Mouse (Mus musculus): ENCODE data around the gene Slc6a6. TPM values are rescaled to one million over a fixed set of nuclear protein-coding genes. Genes with fewer than 3 reads are reported as not detected.

Gene Slc6a6
- total and polyA plus RNA-seq, 3 experiments: 0.03 to 2.8 TPM; not detected in 1

DNA sequence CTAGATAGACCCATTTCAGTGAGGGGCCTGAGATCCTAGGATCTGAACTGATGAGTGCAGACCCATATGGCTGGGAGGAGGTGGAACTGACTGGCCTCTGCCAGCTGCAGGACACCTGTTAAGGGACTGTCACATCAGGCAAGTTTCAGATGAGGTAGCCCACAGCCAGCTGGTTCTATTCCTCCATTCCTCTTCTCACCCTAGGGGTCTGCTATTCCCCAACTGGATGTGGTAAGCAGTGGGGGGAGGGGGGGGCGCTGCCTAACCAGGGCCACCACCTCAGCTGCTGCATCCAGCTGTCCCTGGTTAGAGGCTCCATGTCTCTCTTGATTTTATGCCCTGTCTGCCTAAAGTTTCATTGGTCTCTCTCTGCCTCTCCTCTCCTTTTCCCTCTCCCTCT, 25.6 kb upstream of the Slc6a6 start:
- Histone ChIP-seq H3K4me1 (ENCODE audit: insufficient read depth, low read depth, low read length) (no peaks in the 10 kb centered on the region), H3K4me3 (ENCODE audit: low read depth, low read length) (no peak overlapping the region), H3K9me3 (replicated peaks) (no peaks in the 10 kb centered on the region), H3K27me3 (ENCODE audit: insufficient read depth, low read length) (0 out of 2 replicates have a peak, but pooled peaks cover 2% of the 10 kb centered on the region), H3K36me3 (replicated peaks) (no peaks in the 10 kb centered on the region)
- no peak for TF ChIP-seq TAL1 (conservative IDR thresholded peaks at IDR 0.05; ENCODE audit: low read depth, low read length)
- TF ChIP-seq CTCF (IDR thresholded peaks at IDR 0.05; ENCODE audit: low read depth, low read length): no peak
- TF ChIP-seq POLR2AphosphoS5 (IDR thresholded peaks at IDR 0.05; ENCODE audit: insufficient replicate concordance, low read depth, low read length): no peak
- TF ChIP-seq GATA2 (IDR thresholded peaks at IDR 0.05; ENCODE audit: borderline replicate concordance, low read depth, low read length): no peak
- no peak for TF ChIP-seq GATA1 (IDR thresholded peaks at IDR 0.05; ENCODE audit: borderline replicate concordance, low read length)
- no peak for DNase-seq (ENCODE audit: low spot score)
- no peak for ATAC-seq (ENCODE audit: extremely low read depth, insufficient number of reproducible peaks, low FRiP score, poor library complexity, severe bottlenecking)

GRCm38 (mm10) chr6:91659841-91660509, 23.9 kb upstream of the Slc6a6 start:
- Histone ChIP-seq H3K4me3 (ENCODE audit: low read depth, low read length) (no peak overlapping the region), H3K4me1 (ENCODE audit: insufficient read depth, low read depth, low read length) (no peaks in the 10 kb centered on the region), H3K36me3 (replicated peaks) (no peaks in the 10 kb centered on the region), H3K27me3 (ENCODE audit: insufficient read depth, low read length) (0 out of 2 replicates have a peak, but pooled peaks cover 2% of the 10 kb centered on the region), H3K9me3 (replicated peaks) (no peaks in the 10 kb centered on the region)
- TF ChIP-seq GATA2 (IDR thresholded peaks at IDR 0.05; ENCODE audit: borderline replicate concordance, low read depth, low read length) (no peak), TAL1 (conservative IDR thresholded peaks at IDR 0.05; ENCODE audit: low read depth, low read length) (no peak), GATA1 (IDR thresholded peaks at IDR 0.05; ENCODE audit: borderline replicate concordance, low read length) (no peak), CTCF (IDR thresholded peaks at IDR 0.05; ENCODE audit: low read depth, low read length) (no peak), POLR2AphosphoS5 (IDR thresholded peaks at IDR 0.05; ENCODE audit: insufficient replicate concordance, low read depth, low read length) (no peak)
- DNase-seq (ENCODE audit: low spot score) (no peak), ATAC-seq (ENCODE audit: extremely low read depth, insufficient number of reproducible peaks, low FRiP score, poor library complexity, severe bottlenecking) (no peak)

- no peaks in the 10 kb centered on the region for H3K36me3 ChIP-seq (replicated peaks)
- H3K4me3 ChIP-seq (ENCODE audit: low read depth, low read length): no peak overlapping the region
- H3K9me3 ChIP-seq (replicated peaks): no peaks in the 10 kb centered on the region
- no peaks in the 10 kb centered on the region for H3K4me1 ChIP-seq (ENCODE audit: insufficient read depth, low read depth, low read length)
- TF ChIP-seq TAL1 (conservative IDR thresholded peaks at IDR 0.05; ENCODE audit: low read depth, low read length): no peak
- no peak for TF ChIP-seq CTCF (IDR thresholded peaks at IDR 0.05; ENCODE audit: low read depth, low read length)
- no peak for TF ChIP-seq GATA1 (IDR thresholded peaks at IDR 0.05; ENCODE audit: borderline replicate concordance, low read length)
- TF ChIP-seq GATA2 (IDR thresholded peaks at IDR 0.05; ENCODE audit: borderline replicate concordance, low read depth, low read length): no peak
- no peak for TF ChIP-seq POLR2AphosphoS5 (IDR thresholded peaks at IDR 0.05; ENCODE audit: insufficient replicate concordance, low read depth, low read length)
- H3K27me3 ChIP-seq (ENCODE audit: insufficient read depth, low read length): no peaks in the 10 kb centered on the region
- DNase-seq (ENCODE audit: low spot score) (no peak), ATAC-seq (ENCODE audit: extremely low read depth, insufficient number of reproducible peaks, low FRiP score, poor library complexity, severe bottlenecking) (no peak)
These were observed 21.6 kb upstream of the Slc6a6 start for GRCm38 (mm10) chr6:91662301-91662700.

- Histone ChIP-seq H3K27me3 (ENCODE audit: insufficient read depth, low read length) (no peaks in the 10 kb centered on the region; the same call in 1 of the 2 replicates), H3K9me3 (replicated peaks) (no peaks in the 10 kb centered on the region), H3K4me1 (ENCODE audit: insufficient read depth, low read depth, low read length) (no peaks in the 10 kb centered on the region), H3K4me3 (ENCODE audit: low read depth, low read length) (no peak overlapping the region), H3K36me3 (replicated peaks) (no peaks in the 10 kb centered on the region)
- no peak for ATAC-seq (ENCODE audit: extremely low read depth, insufficient number of reproducible peaks, low FRiP score, poor library complexity, severe bottlenecking)
- no peak for TF ChIP-seq POLR2AphosphoS5 (IDR thresholded peaks at IDR 0.05; ENCODE audit: insufficient replicate concordance, low read depth, low read length)
- TF ChIP-seq TAL1 (conservative IDR thresholded peaks at IDR 0.05; ENCODE audit: low read depth, low read length): no peak
- TF ChIP-seq GATA2 (IDR thresholded peaks at IDR 0.05; ENCODE audit: borderline replicate concordance, low read depth, low read length): no peak
- TF ChIP-seq GATA1 (IDR thresholded peaks at IDR 0.05; ENCODE audit: borderline replicate concordance, low read length): no peak
- no peak for TF ChIP-seq CTCF (IDR thresholded peaks at IDR 0.05; ENCODE audit: low read depth, low read length)
- no peak for DNase-seq (ENCODE audit: low spot score)
These were observed 20.2 kb upstream of the Slc6a6 start for GRCm38 (mm10) chr6:91663616-91664015.

DNA sequence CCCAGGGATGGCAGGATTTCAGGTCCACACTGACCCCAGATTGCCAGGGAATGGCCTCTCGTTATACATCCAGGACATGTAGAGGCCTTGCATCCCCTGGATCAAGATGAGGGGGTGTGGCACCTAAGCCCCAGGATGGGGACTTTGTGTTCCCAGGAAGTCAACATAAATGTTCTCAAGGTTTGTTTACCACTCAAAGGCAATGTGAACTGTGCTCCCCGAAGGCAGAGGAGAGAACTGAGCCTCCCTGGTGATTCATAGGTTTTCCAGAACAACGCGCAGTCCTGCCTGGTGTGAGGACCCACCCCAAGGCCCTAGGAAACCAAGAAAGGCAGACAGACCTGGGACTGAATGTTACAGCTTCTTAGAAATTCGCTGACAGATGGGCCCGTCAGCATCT, 18.6 kb upstream of the Slc6a6 start:
- no peaks in the 10 kb centered on the region for H3K9me3 ChIP-seq (replicated peaks)
- TF ChIP-seq TAL1 (conservative IDR thresholded peaks at IDR 0.05; ENCODE audit: low read depth, low read length): no peak
- no peak overlapping the region for H3K4me3 ChIP-seq (ENCODE audit: low read depth, low read length)
- no peaks in the 10 kb centered on the region; the same call in 1 of the 2 replicates for H3K27me3 ChIP-seq (ENCODE audit: insufficient read depth, low read length)
- no peaks in the 10 kb centered on the region for H3K36me3 ChIP-seq (replicated peaks)
- ATAC-seq (ENCODE audit: extremely low read depth, insufficient number of reproducible peaks, low FRiP score, poor library complexity, severe bottlenecking) (no peak), DNase-seq (ENCODE audit: low spot score) (no peak)
- no peaks in the 10 kb centered on the region for H3K4me1 ChIP-seq (ENCODE audit: insufficient read depth, low read depth, low read length)

DNA sequence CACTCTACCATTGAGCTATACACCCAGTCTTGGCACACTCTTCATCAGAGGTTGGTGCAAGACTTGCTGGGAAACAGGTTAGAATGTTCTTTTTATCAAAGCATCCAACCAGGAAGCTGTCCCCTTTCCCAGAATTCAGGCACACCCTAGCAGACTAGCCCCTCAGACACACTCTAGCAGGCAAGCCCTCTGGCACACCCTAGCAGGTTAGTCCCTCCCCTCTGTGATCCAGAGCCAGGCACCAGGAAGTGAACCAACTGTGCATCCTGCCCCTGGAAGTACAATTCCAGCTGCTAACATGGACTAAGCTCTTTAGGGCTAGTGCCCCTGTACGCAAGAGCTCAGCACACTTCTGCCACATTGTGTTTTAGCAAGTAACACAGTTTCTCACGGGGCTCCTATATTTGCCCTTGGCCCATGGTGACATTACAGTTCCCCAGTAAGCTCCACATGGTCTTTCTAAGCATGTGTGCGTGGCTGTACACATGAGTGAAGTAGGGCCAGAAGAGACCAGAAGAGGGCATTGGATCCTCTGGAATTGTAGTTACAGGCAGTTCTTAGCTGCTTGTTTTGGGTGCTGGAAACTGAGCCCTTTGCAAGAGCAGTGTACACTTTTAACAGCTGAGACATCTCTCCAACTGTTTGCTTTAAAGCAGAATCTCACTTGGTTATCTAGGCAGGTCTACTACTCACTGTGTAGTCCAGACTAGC, 17.7 kb upstream of the Slc6a6 start:
- TF ChIP-seq POLR2AphosphoS5 (IDR thresholded peaks at IDR 0.05; ENCODE audit: insufficient replicate concordance, low read depth, low read length) (no peak), GATA2 (IDR thresholded peaks at IDR 0.05; ENCODE audit: borderline replicate concordance, low read depth, low read length) (no peak), CTCF (IDR thresholded peaks at IDR 0.05; ENCODE audit: low read depth, low read length) (no peak), GATA1 (IDR thresholded peaks at IDR 0.05; ENCODE audit: borderline replicate concordance, low read length) (no peak), TAL1 (conservative IDR thresholded peaks at IDR 0.05; ENCODE audit: low read depth, low read length) (no peak)
- ATAC-seq (ENCODE audit: extremely low read depth, insufficient number of reproducible peaks, low FRiP score, poor library complexity, severe bottlenecking) (no peak), DNase-seq (ENCODE audit: low spot score) (no peak)
- Histone ChIP-seq H3K36me3 (replicated peaks) (no peaks in the 10 kb centered on the region), H3K4me3 (ENCODE audit: low read depth, low read length) (no peak overlapping the region), H3K9me3 (replicated peaks) (no peaks in the 10 kb centered on the region), H3K27me3 (ENCODE audit: insufficient read depth, low read length) (no peaks in the 10 kb centered on the region; the same call in 1 of the 2 replicates), H3K4me1 (ENCODE audit: insufficient read depth, low read depth, low read length) (no peaks in the 10 kb centered on the region)
